Mouse (Mus musculus) thymus, adult 2 months (tissue): ENCODE measurements around the gene Gm20388. TPM values are rescaled to one million over a fixed set of nuclear protein-coding genes. Genes with fewer than 3 reads are reported as not detected.

Experiments
- DNase-seq: peaks from one replicate; pipeline ENCODE4 v3.0.0; 2021
- H3K27ac ChIP-seq: fragments of 200-500 bp; 2 replicates; pipeline ENCODE4 v1.5.1; 2012; ENCODE audit warnings: low read length, control low read depth; ENCODE audit not compliant: control insufficient read depth, insufficient read depth
- H3K27me3 ChIP-seq: fragments of 200-500 bp; 2 replicates; pipeline ENCODE4 v1.6.1; 2012; ENCODE audit warnings: mild to moderate bottlenecking, low read length, moderate library complexity, mixed read lengths; ENCODE audit not compliant: control insufficient read depth, insufficient read depth
- H3K36me3 ChIP-seq: fragments of 200-500 bp; 2 replicates; pipeline ENCODE4 v1.6.1; 2012; ENCODE audit warnings: mild to moderate bottlenecking, low read length, moderate library complexity; ENCODE audit not compliant: control insufficient read depth, insufficient read depth
- H3K4me1 ChIP-seq: fragments of 200-500 bp; replicated peaks from 2 replicates; pipeline ENCODE4 v1.6.1; 2012; ENCODE audit warnings: low read length; ENCODE audit not compliant: control insufficient read depth, insufficient read depth
- H3K4me3 ChIP-seq: fragments of 200-500 bp; 2 replicates; pipeline ENCODE4 v1.5.1; 2012; ENCODE audit warnings: mild to moderate bottlenecking, low read length, control low read depth, moderate library complexity; ENCODE audit not compliant: control insufficient read depth, insufficient read depth
- CTCF ChIP-seq: fragments of 200-500 bp; IDR thresholded peaks from 2 replicates; pipeline ENCODE4 v1.5.1; 2012; ENCODE audit warnings: mild to moderate bottlenecking, control low read depth, low read length, moderate library complexity, borderline replicate concordance; ENCODE audit not compliant: control insufficient read depth, poor library complexity, insufficient read depth; ENCODE audit errors: extremely low read depth
- POLR2A ChIP-seq: fragments of 200-500 bp; IDR thresholded peaks from 2 replicates; pipeline ENCODE4 v1.6.1; 2012; ENCODE audit warnings: mild to moderate bottlenecking, low read length, control low read depth, moderate library complexity; ENCODE audit not compliant: control insufficient read depth, poor library complexity, insufficient read depth; ENCODE audit errors: extremely low read depth
- WGBS: fragments of 180-500 bp; shearing (Covaris S2); methylation state at CpG from one replicate; pipeline ENCODE4 v1.1.7; 2018; 5-methylcytosine and 5-hydroxymethylcytosine counted together
- polyA plus RNA-seq: library from polyadenylated mRNA; depleted of rRNA; stranded (reverse); fragments of >200 nt; gene quantifications from 2 replicates; pipeline ENCODE4 v1.2.3, GENCODE M21; 2012

Gm20388 gene
- polyA plus RNA-seq, 1 experiment = 103 TPM

- no peak overlapping the region for H3K4me3 ChIP-seq
- no peaks in the 10 kb centered on the region for H3K4me1 ChIP-seq
- 92% methylated on average over 14 of the region's 14 CpGs for WGBS
Measured at GRCm38 (mm10) chr8:121936391-121936790, 2025.8 kb downstream of the Gm20388 start.

DNA sequence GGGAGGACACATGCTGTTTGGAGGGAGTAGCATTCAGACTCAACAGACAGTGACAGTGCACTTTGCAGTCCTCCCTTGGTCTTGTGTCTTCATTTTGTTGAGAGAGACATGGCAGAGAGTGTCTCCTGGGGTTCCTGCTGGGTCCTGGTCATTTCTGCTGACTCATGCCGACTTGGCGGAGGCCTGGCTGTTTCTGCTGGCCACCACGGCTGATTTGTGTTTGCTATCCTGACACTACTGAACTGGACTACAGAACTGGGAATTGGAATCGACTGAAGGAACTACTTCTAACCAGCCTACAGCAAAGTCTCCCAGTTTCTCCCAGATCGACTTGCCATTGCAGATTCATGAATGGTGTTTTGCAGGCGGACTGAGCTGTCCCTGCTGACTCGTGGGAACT is 2028.1 kb downstream of the Gm20388 start:
- TF ChIP-seq POLR2A = no peak
- TF ChIP-seq CTCF = no peak
- no peaks in the 10 kb centered on the region for H3K27me3 ChIP-seq
- no peak overlapping the region for H3K4me3 ChIP-seq
- 90% methylated on average over 7 of the region's 7 CpGs for WGBS
- H3K4me1 ChIP-seq = no peaks in the 10 kb centered on the region
- H3K36me3 ChIP-seq = no peaks in the 10 kb centered on the region
- no peak for DNase-seq
- no peak overlapping the region for H3K27ac ChIP-seq

More at GRCm38 (mm10) chr8:121936391-121936790, 2025.8 kb downstream of the Gm20388 start:
- Histone ChIP-seq H3K36me3 (no peaks in the 10 kb centered on the region), H3K27me3 (no peaks in the 10 kb centered on the region), H3K27ac (no peak overlapping the region)
- no peak for DNase-seq
- no peak for TF ChIP-seq POLR2A
- no peak for TF ChIP-seq CTCF

DNA sequence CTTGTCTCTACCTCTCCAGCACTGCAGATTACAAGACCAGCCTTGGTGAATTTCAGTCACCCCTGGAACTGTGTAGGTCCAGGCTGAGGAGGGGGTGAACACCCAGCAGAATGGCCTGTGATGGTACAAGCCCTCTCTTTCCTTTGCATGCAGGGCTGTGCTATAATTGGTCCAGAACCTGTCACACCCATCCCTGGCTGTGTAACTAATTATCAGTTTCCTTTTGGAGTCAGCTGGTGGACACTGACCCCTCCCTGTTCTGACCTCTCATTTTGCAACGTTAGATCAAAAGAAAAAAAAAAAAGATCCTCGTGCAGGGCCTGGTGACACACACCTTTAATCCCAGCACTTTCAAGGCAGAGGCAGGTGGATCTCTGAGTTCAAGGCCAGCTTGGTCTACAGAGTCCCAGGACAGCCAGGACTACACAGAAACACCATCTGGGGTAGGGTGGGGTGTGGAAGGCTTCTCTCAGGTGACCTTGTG is 2032.5 kb downstream of the Gm20388 start:
- H3K27ac ChIP-seq = no peak overlapping the region
- DNase-seq = no peak
- no peak for TF ChIP-seq POLR2A
- TF ChIP-seq CTCF = no peak
- 51% methylated on average over 2 of the region's 2 CpGs for WGBS
- no peak overlapping the region for H3K4me3 ChIP-seq
- no peaks in the 10 kb centered on the region for H3K27me3 ChIP-seq
- no peaks in the 10 kb centered on the region for H3K36me3 ChIP-seq
- H3K4me1 ChIP-seq = peaks cover 12% of the 10 kb centered on the region

- WGBS = 90% methylated on average over 8 of the region's 8 CpGs
- peaks cover 18% of the 10 kb centered on the region for H3K4me1 ChIP-seq
Measured at GRCm38 (mm10) chr8:121943716-121944115, 2033.1 kb downstream of the Gm20388 start.

DNA sequence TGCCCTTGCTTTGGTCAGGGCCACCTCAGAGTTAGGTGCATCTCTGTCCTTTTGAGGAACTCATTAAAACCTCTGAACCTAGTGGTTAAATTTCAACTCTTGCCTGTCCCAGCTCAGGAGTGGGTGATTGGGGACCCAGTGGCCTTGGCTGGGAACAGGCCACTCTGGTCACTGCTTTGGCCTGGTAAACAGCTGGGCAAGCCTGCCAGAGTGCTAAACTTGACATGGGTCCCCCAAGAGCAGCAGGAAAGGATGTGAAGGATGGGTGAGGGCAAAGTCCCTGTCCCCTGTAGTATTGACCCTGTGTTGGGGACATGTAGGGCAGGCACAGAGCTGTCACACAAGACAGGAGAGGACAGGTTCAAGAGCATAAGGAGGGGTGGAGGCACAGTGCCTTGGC is 2034.2 kb downstream of the Gm20388 start, which contains the start of gene Car5a:
TSS of gene Car5a (minus strand) at position 74 of the 400 bp plus-strand sequence.
- H3K36me3 ChIP-seq = no peaks in the 10 kb centered on the region
- no peak within 1 kb of the TSS for H3K4me3 ChIP-seq
- TF ChIP-seq CTCF = no peak
- no peak for TF ChIP-seq POLR2A
- no peak for DNase-seq
- H3K27me3 ChIP-seq = no peaks in the 10 kb centered on the region
- no peak within 1 kb of the TSS for H3K27ac ChIP-seq
- peaks cover 20% of the 10 kb centered on the region for H3K4me1 ChIP-seq

More at GRCm38 (mm10) chr8:121943716-121944115, 2033.1 kb downstream of the Gm20388 start:
- TF ChIP-seq CTCF (no peak), POLR2A (no peak)
- no peak for DNase-seq
- no peak overlapping the region for H3K27ac ChIP-seq
- no peaks in the 10 kb centered on the region for H3K27me3 ChIP-seq
- H3K36me3 ChIP-seq = no peaks in the 10 kb centered on the region
- no peak overlapping the region for H3K4me3 ChIP-seq

DNA sequence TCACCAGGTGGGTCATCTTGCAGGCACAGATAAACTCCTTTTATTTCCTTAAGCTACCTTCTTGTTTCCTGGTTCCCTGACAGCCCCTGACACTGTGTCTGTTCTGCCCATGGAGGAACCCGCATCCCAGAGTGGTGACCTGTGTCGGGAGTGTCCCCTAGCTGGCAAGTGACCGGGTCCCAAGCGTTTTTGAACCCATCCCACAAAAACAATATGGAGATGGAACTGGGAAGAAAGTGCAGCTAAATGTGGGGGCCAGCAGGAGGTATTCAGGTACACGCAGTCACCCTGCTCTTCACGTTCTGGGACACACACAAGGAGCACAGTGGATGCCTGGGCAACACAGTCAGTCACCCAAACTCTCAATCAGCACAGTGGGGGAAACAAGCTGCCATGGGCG is 2035.7 kb downstream of the Gm20388 start:
- Histone ChIP-seq H3K4me3 (no peak overlapping the region), H3K4me1 (peaks cover 23% of the 10 kb centered on the region), H3K36me3 (no peaks in the 10 kb centered on the region), H3K27me3 (no peaks in the 10 kb centered on the region), H3K27ac (no peak overlapping the region)
- no peak for DNase-seq
- TF ChIP-seq POLR2A (no peak), CTCF (no peak)
- WGBS = 96% methylated on average over 7 of the region's 7 CpGs
